Mouse (Mus musculus) Muller cell, postnatal 12 days (primary cell): Measurements from ENCODE around the gene Bud23.
"Not testable (repeated sequence)": the region's sequence is repeated elsewhere in the genome, so short reads cannot be mapped to it uniquely, and the experiment has no call there.

ENCODE experiments used
- DNase-seq: peaks from one replicate; pipeline ENCODE4 v3.0.0-alpha.2; 2015; ENCODE audit errors: inconsistent ontology term

Gene Bud23

GRCm38 (mm10) chr5:135072061-135072460, 7.3 kb upstream of the Bud23 start:
- DNase-seq = no peak

DNA sequence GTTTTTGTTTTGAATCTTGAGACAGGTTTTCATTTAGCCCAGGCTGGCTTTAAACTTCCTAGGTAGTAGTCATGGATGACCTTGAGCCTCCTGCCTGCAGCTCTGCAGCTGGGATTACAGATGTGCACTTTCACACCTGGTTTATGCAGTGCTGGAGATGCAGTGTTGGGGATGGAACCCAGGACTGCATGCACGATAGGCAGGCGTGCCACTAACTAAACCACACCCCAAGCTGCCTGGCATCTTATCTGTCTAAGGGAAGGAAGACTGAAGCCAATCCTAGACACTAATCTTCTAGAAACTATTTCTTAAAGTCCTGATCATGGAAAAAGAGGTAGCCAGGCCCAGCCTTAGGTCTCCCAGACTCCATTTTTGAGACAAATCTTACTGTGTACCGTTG, 5.7 kb upstream of the Bud23 start:
- DNase-seq = no peak

DNA sequence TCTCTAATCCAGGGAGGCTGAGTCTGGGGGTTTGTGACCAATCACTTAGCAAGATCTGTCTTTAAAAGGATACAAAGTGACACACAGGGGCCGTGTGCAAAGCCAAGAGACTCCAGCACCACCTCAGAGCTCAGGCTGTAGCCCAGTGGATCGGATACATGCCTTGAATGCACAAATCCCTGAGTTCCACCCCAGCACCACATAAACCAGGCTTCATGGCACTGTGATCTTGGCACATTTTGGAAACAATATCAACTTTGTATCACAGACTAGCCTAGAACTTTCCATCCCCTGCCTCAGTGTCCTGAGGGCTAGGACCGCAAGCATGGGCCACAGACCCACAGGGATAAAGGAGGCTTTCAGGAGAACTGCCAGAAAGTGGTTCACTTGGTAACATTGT, 1.2 kb upstream of the Bud23 start:
- no peak for DNase-seq

DNA sequence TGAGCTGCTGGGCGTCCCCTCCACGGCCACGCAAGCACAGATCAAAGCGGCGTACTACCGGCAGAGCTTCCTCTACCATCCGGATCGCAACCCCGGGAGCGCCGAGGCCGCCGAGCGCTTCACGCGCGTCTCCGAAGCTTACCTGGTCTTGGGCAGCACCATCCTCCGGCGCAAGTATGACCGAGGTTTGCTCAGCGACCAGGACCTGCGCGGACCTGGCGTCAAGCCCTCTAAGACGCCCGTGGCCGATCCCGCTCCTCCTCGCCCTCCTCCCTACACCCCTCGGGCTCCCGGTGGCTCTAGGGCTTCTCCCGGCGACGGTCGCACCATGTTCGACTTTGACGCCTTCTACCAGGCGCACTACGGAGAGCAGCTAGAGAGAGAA, 385 bp downstream of the Bud23 start:
- no peak for DNase-seq

DNA sequence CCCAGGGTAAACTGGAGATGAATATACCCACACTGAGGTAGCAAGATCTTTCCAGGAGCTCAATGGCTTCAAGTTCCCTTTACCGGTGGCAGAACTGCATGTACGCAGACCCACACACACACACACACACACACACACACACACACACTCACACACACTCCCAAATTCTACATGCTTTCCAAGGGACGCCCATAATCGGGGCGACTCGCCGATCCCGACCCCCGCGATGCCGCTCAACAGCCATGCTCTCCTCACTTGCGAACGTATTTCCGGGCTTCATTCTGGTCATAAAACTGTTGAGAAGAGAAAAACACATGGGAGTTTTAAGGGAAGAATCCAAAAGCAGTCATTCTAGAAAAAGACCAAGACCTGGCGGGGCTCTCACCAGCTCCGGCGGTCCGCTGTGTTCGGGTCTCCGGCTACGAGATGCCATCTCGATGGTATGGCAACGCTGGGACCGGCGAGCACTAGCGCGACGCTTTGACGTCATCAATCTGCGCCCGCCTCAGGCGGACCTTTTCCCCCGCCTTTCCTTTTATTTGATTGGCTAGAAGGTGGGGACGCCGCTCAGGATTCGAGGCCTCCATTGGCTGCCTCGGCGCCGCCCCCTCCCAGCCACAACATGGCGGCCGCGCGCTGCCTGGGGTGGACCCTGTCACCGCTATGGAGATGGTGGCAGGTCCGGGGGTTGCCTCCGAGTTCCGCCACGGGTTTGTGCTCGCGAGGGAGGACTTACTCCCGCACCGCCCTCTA, 954 bp downstream of the Bud23 start, which contains the start of gene Dnajc30:
Dnajc30 (plus strand) TSS at position 574 of the 753 bp plus-strand sequence.
- peak; percentile 97 for DNase-seq

- no peak for DNase-seq
These were observed 11.4 kb downstream of the Bud23 start for GRCm38 (mm10) chr5:135053356-135053755.

- not testable (repeated sequence) for DNase-seq
These were observed 15.5 kb downstream of the Bud23 start for GRCm38 (mm10) chr5:135049268-135049667.

DNA sequence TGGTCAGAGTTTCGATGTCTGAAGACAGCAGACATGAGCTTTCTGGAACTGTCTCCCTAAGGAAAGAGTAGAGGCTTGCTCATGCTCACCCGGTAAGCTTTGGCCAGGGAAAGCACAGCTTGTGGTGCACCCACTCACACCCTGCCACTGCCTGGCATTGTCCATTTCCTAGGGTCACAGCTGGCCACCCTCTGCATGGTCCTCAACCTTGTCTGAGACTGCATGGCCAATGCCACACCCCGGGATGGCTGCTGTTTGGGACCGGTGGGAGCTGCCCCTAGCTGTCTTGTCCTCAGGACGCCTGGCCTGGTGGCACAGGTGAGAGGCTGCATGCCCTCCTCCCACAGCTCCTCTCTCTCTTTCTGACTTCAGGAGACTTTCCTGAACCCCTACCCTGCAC, 16.2 kb downstream of the Bud23 start:
- DNase-seq = no peak

DNA sequence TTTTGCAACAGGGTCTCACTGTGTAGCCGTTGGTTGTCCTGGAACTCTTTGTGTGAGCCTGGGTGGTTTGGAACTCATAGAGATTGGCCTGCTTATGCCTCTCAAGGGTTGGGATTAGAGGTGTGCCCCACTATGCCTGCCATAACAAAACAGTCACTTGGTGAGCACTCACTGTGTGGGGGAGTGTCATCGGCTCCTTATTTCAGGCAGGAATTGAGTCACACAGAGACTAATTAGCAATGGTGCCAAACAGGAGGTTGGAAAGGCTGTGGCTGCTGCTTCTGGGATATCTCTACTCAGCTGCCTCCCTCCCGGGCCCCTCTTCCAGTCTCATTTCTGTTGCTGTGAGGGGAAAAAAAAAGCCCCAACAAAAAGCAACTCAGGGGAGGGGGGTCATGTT, 20.2 kb downstream of the Bud23 start:
- no peak for DNase-seq

DNA sequence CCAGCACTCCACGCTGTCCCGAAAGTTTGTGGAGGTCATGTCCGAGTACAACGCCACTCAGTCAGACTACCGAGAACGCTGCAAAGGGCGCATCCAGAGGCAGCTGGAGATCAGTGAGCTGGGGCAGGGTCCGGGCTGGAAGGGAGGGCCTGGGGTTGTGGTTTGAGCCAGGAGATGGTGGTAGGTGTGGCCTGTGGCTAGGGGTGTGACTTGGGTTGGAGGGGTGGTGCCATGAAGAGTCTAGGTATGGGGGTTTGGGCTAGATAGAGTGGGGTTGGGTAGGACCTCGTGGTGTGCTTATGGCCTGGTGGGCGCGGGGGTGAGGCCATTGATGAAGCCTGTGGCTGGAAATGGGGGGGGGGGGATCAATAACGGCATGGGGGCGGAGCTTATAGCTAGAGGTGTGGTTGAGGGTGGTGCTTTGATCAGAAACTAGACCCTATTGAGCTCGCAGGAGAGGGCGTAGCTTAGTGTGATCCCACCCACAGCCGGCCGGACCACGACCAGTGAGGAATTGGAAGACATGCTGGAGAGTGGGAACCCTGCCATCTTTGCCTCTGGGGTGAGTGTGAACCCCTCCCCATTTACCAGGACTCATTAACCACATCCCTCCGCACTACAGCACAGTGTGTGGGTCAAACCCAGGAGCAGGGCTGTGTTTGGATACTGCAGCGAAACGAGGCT, 22.5 kb downstream of the Bud23 start:
- no peak for DNase-seq

DNA sequence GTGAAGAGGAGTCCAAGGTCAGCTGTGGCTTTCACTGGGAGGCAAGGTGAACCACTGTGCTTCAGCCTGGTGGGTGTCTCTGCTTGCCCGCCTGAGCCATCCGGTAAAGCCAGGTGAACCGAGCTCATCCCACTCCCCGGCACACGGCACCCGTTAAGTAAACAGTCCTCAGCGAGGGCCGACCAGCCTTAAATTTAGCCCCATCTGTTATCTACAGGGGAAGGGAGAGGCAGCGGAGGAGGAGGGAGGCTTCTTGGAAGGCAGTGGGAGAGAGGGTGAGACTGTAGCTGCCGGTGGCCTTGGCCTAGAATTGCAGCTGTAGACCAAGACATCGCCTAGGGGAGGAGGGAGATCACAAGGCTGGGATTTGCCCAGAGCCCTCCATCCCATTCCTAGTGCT, 24.0 kb downstream of the Bud23 start:
- no peak for DNase-seq

DNA sequence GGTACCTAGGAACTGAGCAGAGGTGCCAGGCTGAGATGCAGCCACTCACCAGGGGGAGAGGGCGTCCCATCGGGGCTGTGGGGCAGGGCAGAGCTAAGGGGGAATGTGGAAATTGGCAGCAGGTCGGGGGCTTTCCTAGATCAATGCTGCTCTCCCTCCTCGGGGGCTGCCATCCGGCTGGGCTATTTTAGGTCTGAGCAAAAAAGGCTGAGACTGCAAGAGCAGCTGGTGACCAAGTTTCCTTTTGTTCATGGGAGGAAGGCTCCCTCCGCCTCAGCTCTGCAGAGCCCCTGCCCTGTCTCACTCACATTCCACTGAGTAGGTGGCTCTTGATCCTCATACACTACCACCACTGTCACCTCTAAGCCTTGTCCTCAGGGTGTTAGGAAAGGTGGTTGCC, 24.7 kb downstream of the Bud23 start:
- no peak for DNase-seq

DNA sequence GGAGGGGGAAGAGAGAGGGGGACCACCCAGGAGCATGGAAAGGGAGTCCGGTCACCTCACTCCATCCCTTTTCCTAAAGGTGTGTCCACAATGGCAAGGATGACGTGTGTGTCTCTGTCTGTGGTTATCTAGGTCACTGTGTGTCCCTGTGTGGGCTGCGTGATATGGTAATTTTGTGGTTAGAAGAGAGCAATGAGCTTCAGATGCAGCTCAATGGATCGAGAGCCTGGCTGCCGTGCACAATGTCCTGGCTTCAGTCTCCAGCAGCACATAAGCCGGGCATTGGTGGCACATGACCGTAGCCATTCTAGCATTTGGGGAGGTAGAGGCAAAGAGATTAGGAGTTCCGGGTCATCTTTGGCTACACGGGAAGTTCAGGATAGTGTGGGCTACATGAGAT, 25.2 kb downstream of the Bud23 start:
- DNase-seq = no peak

DNA sequence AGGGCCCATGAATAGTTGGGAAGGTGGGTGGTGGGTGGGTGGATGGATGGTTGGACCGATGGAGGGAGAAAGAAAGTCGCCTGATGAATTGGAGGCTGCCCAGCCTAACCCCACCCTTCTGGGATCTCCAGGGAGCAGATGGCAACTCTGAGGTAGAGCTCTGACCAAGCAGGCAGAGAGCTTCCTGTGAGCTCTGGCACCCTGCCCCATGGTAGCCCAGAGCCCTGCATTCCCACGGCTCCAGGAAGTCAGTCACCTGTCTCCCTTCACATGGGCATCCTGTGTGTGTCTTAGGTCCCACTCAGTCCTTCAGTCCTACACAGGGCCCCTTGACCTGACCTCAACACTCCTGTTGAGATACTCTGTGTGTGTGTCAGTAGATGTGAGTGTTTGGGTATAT, 26.8 kb downstream of the Bud23 start:
- DNase-seq = no peak

DNA sequence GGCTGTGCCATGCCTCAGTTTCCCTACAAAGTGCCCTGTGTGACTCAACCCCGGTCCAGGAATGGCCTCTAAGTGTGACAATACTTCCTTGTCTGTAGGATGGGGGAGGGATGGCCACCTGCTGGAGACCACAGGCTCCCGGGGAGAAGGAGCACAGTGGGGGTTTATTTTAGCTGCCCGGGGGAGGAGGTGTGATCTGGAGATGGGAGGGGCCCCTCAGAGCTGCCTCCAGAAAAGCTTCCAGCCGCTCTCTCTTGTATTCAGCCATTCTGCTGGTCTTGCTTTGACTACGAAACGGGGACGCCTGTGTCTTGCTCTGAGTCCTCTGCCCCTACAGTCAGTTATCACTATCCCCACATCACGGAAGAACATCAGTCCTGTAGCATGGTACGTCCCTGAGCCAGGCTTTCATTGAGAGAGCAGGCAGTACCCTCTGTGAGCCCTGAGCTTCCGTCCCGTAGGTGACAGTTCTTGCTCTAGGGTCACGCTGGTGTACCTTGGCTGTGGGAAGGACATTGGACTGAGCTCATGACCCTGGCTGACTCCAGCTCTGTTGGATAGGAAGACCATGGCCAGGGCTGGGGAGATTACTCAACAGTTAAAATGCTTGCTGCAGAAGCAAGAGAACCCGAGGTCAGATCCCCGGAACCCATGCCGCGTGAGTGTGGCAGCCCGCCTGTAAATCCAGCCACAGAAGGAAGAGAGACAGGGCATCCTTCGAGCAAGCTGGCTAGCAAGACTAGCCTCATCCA, 29.0 kb downstream of the Bud23 start:
- no peak for DNase-seq

DNA sequence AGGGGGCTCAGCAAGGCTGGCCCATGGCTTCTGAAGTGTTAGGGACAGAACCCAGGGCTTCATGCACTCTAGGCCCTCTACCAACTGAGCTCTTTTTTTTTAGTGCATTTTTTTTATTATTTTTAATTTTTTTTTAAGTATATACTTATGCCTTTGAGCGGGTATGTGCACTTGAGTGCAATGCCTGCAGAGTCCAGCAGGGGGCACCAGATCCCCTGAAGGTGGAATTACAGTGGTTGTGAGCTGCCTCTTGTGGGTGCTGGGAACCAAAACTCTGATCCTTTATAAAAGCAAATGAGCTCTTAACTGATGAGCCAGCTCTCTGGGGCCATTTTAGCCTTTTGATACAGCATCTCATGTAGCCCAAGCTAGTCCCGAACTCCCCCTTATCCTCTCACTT, 30.2 kb downstream of the Bud23 start:
- DNase-seq = no peak

DNA sequence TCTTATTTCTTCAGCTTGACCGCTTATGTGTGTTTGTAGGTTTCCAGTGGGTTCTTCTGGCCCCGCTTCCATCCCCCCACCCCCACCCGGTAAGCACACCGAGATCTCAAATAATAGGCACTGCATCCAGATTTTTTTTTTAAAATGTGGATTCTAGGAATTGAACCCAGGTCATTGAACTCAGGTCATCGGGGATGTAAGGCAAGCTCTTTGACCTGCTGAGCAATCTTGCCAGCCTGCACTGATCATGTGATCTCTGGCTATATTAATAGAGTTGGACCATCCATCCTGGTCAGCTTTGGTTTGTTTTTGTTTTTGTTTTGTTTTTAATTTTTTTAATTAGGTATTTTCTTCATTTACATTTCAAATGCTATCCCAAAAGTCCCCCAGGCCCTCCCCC, 32.2 kb downstream of the Bud23 start:
- DNase-seq = no peak

- DNase-seq = peak; percentile 80
These were observed 35.5 kb downstream of the Bud23 start for GRCm38 (mm10) chr5:135029007-135029854.

- DNase-seq = no peak
These were observed 38.9 kb downstream of the Bud23 start for GRCm38 (mm10) chr5:135025899-135026298.

DNA sequence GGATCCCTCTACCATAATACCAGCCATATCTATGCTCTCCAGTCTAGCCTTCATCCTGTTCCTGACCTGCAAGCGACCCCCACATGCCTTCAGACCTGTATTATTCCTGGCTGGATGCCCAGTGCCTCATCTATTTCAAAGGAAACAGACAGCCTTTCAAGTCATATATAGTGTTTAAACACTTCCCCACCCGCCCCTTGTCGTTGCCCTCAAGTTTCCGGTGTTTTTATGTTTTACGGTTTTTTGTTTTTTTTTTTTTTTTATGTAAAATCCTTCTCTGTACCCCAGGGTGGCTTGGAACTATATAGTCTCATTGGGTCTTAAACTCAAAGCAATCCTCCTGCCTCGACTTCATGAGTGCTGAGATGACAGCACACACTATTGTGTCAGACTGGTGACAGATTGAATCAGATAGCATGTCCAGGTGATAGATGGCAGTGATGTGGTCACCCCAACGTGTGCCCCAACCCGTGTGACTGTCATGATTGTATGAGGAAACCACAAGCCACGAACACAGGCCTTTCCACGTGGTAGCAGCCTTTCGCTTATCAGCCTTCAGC, 40.0 kb downstream of the Bud23 start:
- DNase-seq = no peak
